Mouse (Mus musculus) heart, adult 2 months (tissue): Measurements from ENCODE around the gene Sphk1.
A peak's percentile ranks its signal among the peaks of the same experiment; 100 is the strongest.

Source experiments
- CTCF ChIP-seq: fragments of 200-600 bp; IDR thresholded peaks from 2 replicates; pipeline ENCODE4 v1.8.1; 2022; ENCODE audit warnings: antibody characterized with exemption, mild to moderate bottlenecking, moderate library complexity
- POLR2A ChIP-seq: fragments of 200-500 bp; IDR thresholded peaks from 2 replicates; pipeline ENCODE4 v1.6.1; 2011; ENCODE audit warnings: mild to moderate bottlenecking, low read depth, low read length, control low read depth; ENCODE audit not compliant: insufficient read depth

GRCm38 (mm10) chr11:116490232-116491107 is 40.3 kb upstream of the Sphk1 start:
- TF ChIP-seq CTCF (no peak), POLR2A (peak; percentile 75)
